Mouse (Mus musculus) forebrain, embryonic 13.5 days (tissue): Measurements from ENCODE around the gene Sppl2b. TPM values are rescaled to one million over a fixed set of nuclear protein-coding genes. Genes with fewer than 3 reads are reported as not detected.

Experiments used
- ATAC-seq: fragments of 200-750 bp; cut with Nextera tagmentation; 2 replicates; pipeline ENCODE4 v1.8.0; 2017
- H3K27ac ChIP-seq: fragments of 300-500 bp; sonication (generic); 2 replicates; pipeline ENCODE4 v1.5.1; 2015; ENCODE audit warnings: inconsistent platforms, mild to moderate bottlenecking, moderate library complexity
- H3K27me3 ChIP-seq: fragments of 300-500 bp; sonication (generic); 2 replicates; pipeline ENCODE4 v1.6.1; 2015; ENCODE audit warnings: mild to moderate bottlenecking, inconsistent platforms
- H3K36me3 ChIP-seq: fragments of 300-500 bp; sonication (generic); 2 replicates; pipeline ENCODE4 v1.6.1; 2015; ENCODE audit warnings: mild to moderate bottlenecking, inconsistent platforms; ENCODE audit not compliant: poor library complexity, severe bottlenecking
- H3K4me1 ChIP-seq: fragments of 300-500 bp; sonication (generic); 2 replicates; pipeline ENCODE4 v1.6.1; 2015; ENCODE audit warnings: inconsistent platforms
- H3K4me2 ChIP-seq: fragments of 300-500 bp; sonication (generic); 2 replicates; pipeline ENCODE4 v1.6.1; 2015; ENCODE audit warnings: inconsistent platforms, mild to moderate bottlenecking, moderate library complexity
- H3K4me3 ChIP-seq: fragments of 300-500 bp; sonication (generic); 2 replicates; pipeline ENCODE4 v1.5.1; 2015; ENCODE audit warnings: mild to moderate bottlenecking, inconsistent platforms
- H3K9ac ChIP-seq: fragments of 300-500 bp; sonication (generic); 2 replicates; pipeline ENCODE4 v1.6.1; 2015; ENCODE audit warnings: mild to moderate bottlenecking, inconsistent platforms
- H3K9me3 ChIP-seq: fragments of 300-500 bp; sonication (generic); replicated peaks from 2 replicates; pipeline ENCODE4 v1.6.1; 2016; ENCODE audit warnings: inconsistent platforms
- WGBS: fragments of 180-500 bp; shearing (Covaris S2); methylation state at CpG from one replicate; pipeline ENCODE4 v1.1.7; 2015; 5-methylcytosine and 5-hydroxymethylcytosine counted together
- polyA plus RNA-seq: library from polyadenylated mRNA; unstranded; fragments of >200 nt; fragmentation: Nextera tagmentation; extraction: Ambion mirVana; gene quantifications from 2 replicates; pipeline ENCODE4 v1.2.1, GENCODE M21; 2015

Gene Sppl2b
- polyA plus RNA-seq, 1 experiment from 2014 or later = 40.1 TPM

DNA sequence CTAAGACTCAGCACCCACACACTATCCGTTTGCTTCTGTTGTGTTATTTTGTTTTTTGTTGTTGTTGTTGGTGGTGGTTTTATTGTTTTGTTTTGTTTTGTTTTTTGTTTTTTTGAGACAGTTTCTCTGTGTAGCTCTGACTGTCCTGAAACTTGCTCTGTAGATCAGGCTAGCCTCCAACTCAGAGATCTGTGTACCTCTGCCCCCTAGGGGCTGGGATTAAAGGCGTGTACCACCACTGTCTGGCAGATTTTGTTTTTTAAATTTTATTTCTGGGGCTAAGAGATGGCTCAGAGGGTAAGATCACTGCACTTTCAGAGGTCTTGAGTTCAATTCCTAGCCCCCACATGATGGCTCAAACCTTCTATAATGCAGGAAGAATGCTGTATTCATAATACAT, 25.8 kb downstream of the Sppl2b start:
- Histone ChIP-seq H3K9me3 (no peaks in the 10 kb centered on the region), H3K4me1 (no peaks in the 10 kb centered on the region), H3K4me3 (no peak overlapping the region), H3K9ac (no peak overlapping the region), H3K36me3 (no peaks in the 10 kb centered on the region), H3K27ac (no peak overlapping the region), H3K27me3 (no peaks in the 10 kb centered on the region), H3K4me2 (no peak overlapping the region)
- WGBS = 82% methylated on average over 2 of the region's 2 CpGs
- ATAC-seq = no peak

GRCm38 (mm10) chr10:80881301-80881700, 26.2 kb downstream of the Sppl2b start:
- WGBS = 27% methylated on average over 10 of the region's 10 CpGs
- no peak overlapping the region for H3K4me2 ChIP-seq
- no peak for ATAC-seq
- no peak overlapping the region for H3K9ac ChIP-seq
- H3K36me3 ChIP-seq = no peaks in the 10 kb centered on the region
- no peak overlapping the region for H3K27ac ChIP-seq
- H3K9me3 ChIP-seq = no peaks in the 10 kb centered on the region
- H3K27me3 ChIP-seq = no peaks in the 10 kb centered on the region
- H3K4me3 ChIP-seq = no peak overlapping the region
- H3K4me1 ChIP-seq = no peaks in the 10 kb centered on the region

- no peak for ATAC-seq
Observed at GRCm38 (mm10) chr10:80887181-80887580, 32.1 kb downstream of the Sppl2b start.

GRCm38 (mm10) chr10:80895100-80895499, 40.0 kb downstream of the Sppl2b start:
- Histone ChIP-seq H3K9me3 (no peaks in the 10 kb centered on the region), H3K4me1 (peaks cover 24% of the 10 kb centered on the region), H3K4me2 (no peak overlapping the region), H3K4me3 (no peak overlapping the region), H3K9ac (no peak overlapping the region), H3K27ac (no peak overlapping the region), H3K27me3 (no peaks in the 10 kb centered on the region), H3K36me3 (peaks cover 21% of the 10 kb centered on the region)
- WGBS = 91% methylated on average over 7 of the region's 7 CpGs
- no peak for ATAC-seq

More at GRCm38 (mm10) chr10:80887181-80887580, 32.1 kb downstream of the Sppl2b start:
- Histone ChIP-seq H3K9me3 (no peaks in the 10 kb centered on the region), H3K36me3 (no peaks in the 10 kb centered on the region), H3K4me1 (no peaks in the 10 kb centered on the region), H3K27ac (no peak overlapping the region), H3K4me2 (no peak overlapping the region), H3K27me3 (peaks cover 12% of the 10 kb centered on the region), H3K9ac (no peak overlapping the region), H3K4me3 (no peak overlapping the region)
- WGBS = 75% methylated on average over 11 of the region's 11 CpGs

GRCm38 (mm10) chr10:80895697-80896096, 40.6 kb downstream of the Sppl2b start:
- 85% methylated on average over 6 of the region's 6 CpGs for WGBS
- Histone ChIP-seq H3K9me3 (no peaks in the 10 kb centered on the region), H3K4me1 (peaks cover 24% of the 10 kb centered on the region), H3K27me3 (no peaks in the 10 kb centered on the region), H3K27ac (no peak overlapping the region), H3K9ac (no peak overlapping the region), H3K36me3 (peaks cover 21% of the 10 kb centered on the region), H3K4me3 (no peak overlapping the region), H3K4me2 (no peak overlapping the region)
- ATAC-seq = no peak

DNA sequence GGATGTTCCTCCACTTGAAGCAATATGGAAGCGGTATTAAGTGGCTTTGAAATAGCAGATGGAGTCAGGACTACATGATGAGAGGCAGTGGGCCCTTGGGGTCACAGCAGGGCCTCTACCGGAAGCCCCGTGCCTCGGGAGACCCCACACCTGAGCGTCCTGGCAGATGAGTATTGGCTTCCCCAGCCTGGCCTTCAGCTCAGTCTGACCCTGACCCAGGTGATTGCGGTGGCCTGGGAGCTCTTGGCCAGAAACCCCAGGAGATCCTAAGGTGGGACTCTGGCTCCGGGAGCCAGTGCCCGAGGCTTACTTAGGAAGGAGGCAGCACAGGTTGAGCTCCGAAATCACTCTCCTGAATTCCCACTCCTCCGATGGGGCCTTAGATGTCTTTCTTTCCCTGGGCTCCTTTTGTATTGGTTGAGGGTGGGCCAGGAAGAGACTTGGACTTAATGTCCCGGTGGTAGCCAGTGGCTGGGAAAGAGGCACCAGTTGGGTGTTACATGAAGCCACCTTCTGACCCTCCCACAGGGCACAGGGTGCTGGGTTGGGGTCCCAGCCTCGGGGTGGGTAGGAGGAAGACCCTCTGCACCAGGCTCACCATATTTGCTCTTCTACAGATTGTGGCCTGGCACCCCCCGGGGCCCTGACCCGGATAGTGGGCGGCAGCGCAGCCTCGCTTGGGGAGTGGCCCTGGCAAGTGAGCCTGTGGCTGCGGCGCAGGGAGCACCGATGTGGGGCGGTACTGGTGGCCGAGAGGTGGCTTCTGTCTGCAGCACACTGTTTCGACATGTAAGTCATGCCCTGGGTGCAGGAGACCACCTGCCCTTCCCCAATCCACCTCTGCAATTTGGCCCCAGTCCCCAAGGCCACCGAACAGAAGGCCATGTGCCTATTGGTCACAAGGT, 41.8 kb downstream of the Sppl2b start:
- peaks cover 25% of the 10 kb centered on the region for H3K36me3 ChIP-seq
- 71% methylated on average over 24 of the region's 24 CpGs for WGBS

DNA sequence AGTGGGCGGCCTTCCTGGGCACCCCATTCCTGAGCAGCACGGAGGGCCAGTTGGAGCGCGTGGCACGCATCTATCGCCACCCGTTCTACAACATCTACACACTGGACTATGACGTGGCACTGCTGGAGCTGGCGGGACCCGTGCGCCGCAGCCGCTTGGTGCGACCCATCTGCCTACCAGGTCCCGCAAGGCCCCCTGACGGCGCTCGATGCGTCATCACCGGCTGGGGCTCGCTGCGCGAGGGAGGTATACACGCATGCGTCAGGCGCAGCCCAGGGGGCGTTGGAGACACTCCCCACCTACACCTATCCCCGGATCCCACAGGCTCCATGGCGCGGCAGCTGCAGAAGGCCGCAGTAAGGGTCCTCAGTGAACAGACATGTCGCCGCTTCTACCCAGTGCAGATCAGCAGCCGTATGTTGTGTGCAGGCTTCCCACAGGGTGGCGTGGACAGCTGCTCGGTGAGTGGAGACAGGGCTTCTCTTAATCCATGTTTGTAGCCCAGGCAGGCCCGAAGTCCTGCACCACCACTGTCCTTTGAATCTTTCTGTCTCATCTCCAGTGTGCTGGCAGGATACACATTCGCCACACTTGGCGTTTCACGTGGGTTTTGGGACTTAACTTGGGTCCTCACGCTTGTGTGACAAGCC, 42.9 kb downstream of the Sppl2b start:
- H3K4me1 ChIP-seq = peaks cover 24% of the 10 kb centered on the region

More for the DNA sequence above, 41.8 kb downstream of the Sppl2b start:
- H3K4me1 ChIP-seq = peaks cover 24% of the 10 kb centered on the region
- ATAC-seq = no peak
- H3K4me2 ChIP-seq = no peak overlapping the region
- no peaks in the 10 kb centered on the region for H3K27me3 ChIP-seq
- H3K9me3 ChIP-seq = no peaks in the 10 kb centered on the region
- H3K4me3 ChIP-seq = no peak overlapping the region
- H3K9ac ChIP-seq = no peak overlapping the region
- no peak overlapping the region for H3K27ac ChIP-seq

GRCm38 (mm10) chr10:80899074-80899473, 44.0 kb downstream of the Sppl2b start:
- peaks cover 24% of the 10 kb centered on the region for H3K4me1 ChIP-seq
- H3K9me3 ChIP-seq = no peaks in the 10 kb centered on the region
- H3K36me3 ChIP-seq = peaks cover 47% of the 10 kb centered on the region
- no peak overlapping the region for H3K27ac ChIP-seq
- WGBS = 93% methylated on average over 8 of the region's 8 CpGs
- peak overlapping the region; percentile 79; the same call in 1 of the 2 replicates for H3K4me3 ChIP-seq
- H3K4me2 ChIP-seq = peak overlapping the region; percentile 98
- H3K27me3 ChIP-seq = no peaks in the 10 kb centered on the region
- no peak for ATAC-seq
- H3K9ac ChIP-seq = peak overlapping the region; percentile 43; the same call in 1 of the 2 replicates

More for the DNA sequence above, 42.9 kb downstream of the Sppl2b start:
- ATAC-seq = no peak
- H3K9ac ChIP-seq = peak overlapping the region; percentile 36; the same call in 1 of the 2 replicates
- no peaks in the 10 kb centered on the region for H3K27me3 ChIP-seq
- H3K36me3 ChIP-seq = peaks cover 36% of the 10 kb centered on the region
- no peak overlapping the region for H3K4me3 ChIP-seq
- H3K4me2 ChIP-seq = no peak overlapping the region
- H3K9me3 ChIP-seq = no peaks in the 10 kb centered on the region
- H3K27ac ChIP-seq = no peak overlapping the region
- WGBS = 34% methylated on average over 41 of the region's 41 CpGs

DNA sequence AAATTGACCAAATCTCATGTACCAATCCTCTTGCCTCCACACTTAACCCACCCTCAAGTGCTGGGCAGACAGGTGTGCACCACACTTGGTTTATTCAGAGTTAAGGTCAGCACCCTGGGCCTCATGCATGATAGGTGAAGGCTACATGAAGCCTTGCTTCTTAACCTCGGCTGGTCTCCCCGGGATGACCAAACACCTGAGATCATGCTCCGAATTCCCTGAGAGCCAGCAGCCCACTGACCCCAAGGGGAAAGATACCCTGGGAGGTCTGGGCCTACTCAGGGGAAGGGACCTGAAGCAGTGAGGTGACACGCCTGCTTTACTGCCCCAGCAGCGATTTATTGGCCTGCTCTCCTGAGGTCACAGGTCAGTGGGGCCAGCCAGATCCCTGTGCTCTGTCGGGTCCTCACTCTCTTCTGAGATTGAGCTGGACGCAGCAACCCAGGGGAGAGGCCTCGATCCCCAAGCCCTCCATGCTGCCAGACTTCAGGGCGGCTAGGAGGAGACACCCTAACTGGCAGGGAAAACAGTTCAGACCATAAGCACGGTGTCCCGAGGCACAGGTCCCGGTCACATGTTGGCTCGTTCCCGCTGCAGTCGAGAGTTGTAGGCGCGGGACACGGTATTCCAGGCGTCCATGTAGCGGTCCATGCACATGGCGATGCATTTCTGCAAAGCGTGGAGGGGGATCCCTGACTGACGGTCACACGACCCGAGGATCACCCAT, 44.7 kb downstream of the Sppl2b start:
- Histone ChIP-seq H3K27ac (peak overlapping the region; percentile 79), H3K9me3 (no peaks in the 10 kb centered on the region), H3K27me3 (no peaks in the 10 kb centered on the region), H3K4me2 (peak overlapping the region; percentile 98), H3K36me3 (peaks cover 54% of the 10 kb centered on the region), H3K4me1 (peaks cover 24% of the 10 kb centered on the region), H3K4me3 (peak overlapping the region; percentile 79), H3K9ac (peak overlapping the region; percentile 81)
- 18% methylated on average over 25 of the region's 25 CpGs for WGBS
- ATAC-seq = no peak

GRCm38 (mm10) chr10:80900318-80901247, 45.5 kb downstream of the Sppl2b start, which contains the start of gene Timm13:
TSS of gene Timm13 (minus strand) at chr10:80900969.
- H3K9ac ChIP-seq = peak within 1 kb of the TSS; percentile 81
- H3K4me3 ChIP-seq = peak within 1 kb of the TSS; percentile 79
- peak within 1 kb of the TSS; percentile 79 for H3K27ac ChIP-seq
- H3K4me2 ChIP-seq = peak within 1 kb of the TSS; percentile 98
- H3K4me1 ChIP-seq = peaks cover 24% of the 10 kb centered on the region
- WGBS = under 1% methylated on average over 72 of the region's 72 CpGs
- peaks cover 62% of the 10 kb centered on the region for H3K36me3 ChIP-seq
- ATAC-seq = peak; percentile 96
- no peaks in the 10 kb centered on the region for H3K9me3 ChIP-seq
- H3K27me3 ChIP-seq = no peaks in the 10 kb centered on the region
